Mouse (Mus musculus) lung, embryonic 16.5 days (tissue): ENCODE data around the gene Smarca2. TPM values are rescaled to one million over a fixed set of nuclear protein-coding genes. Genes with fewer than 3 reads are reported as not detected.

Experiments
- ATAC-seq: fragments of 200-750 bp; cut with Nextera tagmentation; 2 replicates; pipeline ENCODE4 v1.8.0; 2017; ENCODE audit warnings: low read depth, mild to moderate bottlenecking, moderate library complexity
- H3K27ac ChIP-seq: fragments of 300-500 bp; sonication (generic); 2 replicates; pipeline ENCODE4 v1.5.1; 2014; ENCODE audit warnings: mild to moderate bottlenecking, control low read depth, low read length
- H3K27me3 ChIP-seq: fragments of 300-500 bp; sonication (generic); 2 replicates; pipeline ENCODE4 v1.6.1; 2014; ENCODE audit warnings: low read depth, low read length, mixed read lengths; ENCODE audit not compliant: control insufficient read depth, insufficient read depth
- H3K36me3 ChIP-seq: fragments of 300-500 bp; sonication (generic); 2 replicates; pipeline ENCODE4 v1.6.1; 2014; ENCODE audit warnings: low read length; ENCODE audit not compliant: control insufficient read depth, insufficient read depth
- H3K4me1 ChIP-seq: fragments of 300-500 bp; sonication (generic); replicated peaks from 2 replicates; pipeline ENCODE4 v1.6.1; 2014; ENCODE audit warnings: low read length, mixed read lengths; ENCODE audit not compliant: control insufficient read depth, insufficient read depth
- H3K4me2 ChIP-seq: fragments of 300-500 bp; sonication (generic); 2 replicates; pipeline ENCODE4 v1.6.1; 2014; ENCODE audit warnings: low read depth, low read length, control low read depth
- H3K4me3 ChIP-seq: fragments of 300-500 bp; sonication (generic); 2 replicates; pipeline ENCODE4 v1.5.1; 2014; ENCODE audit warnings: mild to moderate bottlenecking, low read length, control low read depth
- H3K9ac ChIP-seq: fragments of 300-500 bp; sonication (generic); 2 replicates; pipeline ENCODE4 v1.6.1; 2014; ENCODE audit warnings: low read length, control low read depth
- H3K9me3 ChIP-seq: fragments of 300-500 bp; sonication (generic); 2 replicates; pipeline ENCODE4 v1.6.1; 2016; ENCODE audit warnings: low read length; ENCODE audit not compliant: control insufficient read depth
- WGBS: fragments of 180-500 bp; shearing (Covaris S2); extraction: QIAGEN DNeasy Blood & Tissue Kit; methylation state at CpG from one replicate; pipeline ENCODE4 v1.1.7; 2014; 5-methylcytosine and 5-hydroxymethylcytosine counted together
- polyA plus RNA-seq: library from polyadenylated mRNA; unstranded; fragments of >200 nt; fragmentation: Nextera tagmentation; extraction: Ambion mirVana; gene quantifications from 2 replicates; pipeline ENCODE4 v1.2.1, GENCODE M21; 2015

Gene Smarca2
- polyA plus RNA-seq, 1 experiment from 2014 or later, result 48.1 TPM

DNA sequence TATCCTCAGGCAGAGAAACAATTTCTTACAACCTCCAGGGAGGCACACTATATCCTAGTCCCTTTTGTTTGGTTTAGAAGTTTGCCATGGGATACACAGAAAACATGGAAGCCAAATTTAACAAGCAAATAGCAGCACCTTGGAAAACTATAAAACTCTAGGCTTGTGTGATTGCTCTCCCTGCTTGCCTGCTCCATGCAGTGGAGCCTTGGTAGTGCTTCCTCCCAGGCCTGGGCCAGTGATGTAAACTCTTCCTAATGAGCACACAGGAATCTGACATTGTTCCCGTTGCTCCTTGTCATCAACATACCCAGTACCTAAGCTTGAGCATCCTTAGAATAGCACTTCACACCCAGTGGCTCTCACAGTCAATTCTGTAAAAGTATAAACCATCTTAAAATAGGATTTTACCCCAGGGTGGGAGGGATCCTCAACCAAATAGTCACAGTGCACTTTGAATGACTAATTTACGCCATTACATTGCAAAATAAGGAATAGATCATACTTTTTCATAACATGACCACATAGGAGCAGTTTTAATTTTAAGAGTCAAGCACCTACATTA lies 1.5 kb upstream of the Smarca2 start:
- Histone ChIP-seq H3K4me3 (no peak overlapping the region), H3K4me1 (peaks cover 7% of the 10 kb centered on the region), H3K4me2 (no peak overlapping the region; the same call in 1 of the 2 replicates), H3K27ac (no peak overlapping the region), H3K9ac (no peak overlapping the region), H3K9me3 (no peaks in the 10 kb centered on the region), H3K27me3 (no peaks in the 10 kb centered on the region), H3K36me3 (no peaks in the 10 kb centered on the region)
- 44% methylated on average over 2 of the region's 2 CpGs for WGBS
- ATAC-seq, result no peak

DNA sequence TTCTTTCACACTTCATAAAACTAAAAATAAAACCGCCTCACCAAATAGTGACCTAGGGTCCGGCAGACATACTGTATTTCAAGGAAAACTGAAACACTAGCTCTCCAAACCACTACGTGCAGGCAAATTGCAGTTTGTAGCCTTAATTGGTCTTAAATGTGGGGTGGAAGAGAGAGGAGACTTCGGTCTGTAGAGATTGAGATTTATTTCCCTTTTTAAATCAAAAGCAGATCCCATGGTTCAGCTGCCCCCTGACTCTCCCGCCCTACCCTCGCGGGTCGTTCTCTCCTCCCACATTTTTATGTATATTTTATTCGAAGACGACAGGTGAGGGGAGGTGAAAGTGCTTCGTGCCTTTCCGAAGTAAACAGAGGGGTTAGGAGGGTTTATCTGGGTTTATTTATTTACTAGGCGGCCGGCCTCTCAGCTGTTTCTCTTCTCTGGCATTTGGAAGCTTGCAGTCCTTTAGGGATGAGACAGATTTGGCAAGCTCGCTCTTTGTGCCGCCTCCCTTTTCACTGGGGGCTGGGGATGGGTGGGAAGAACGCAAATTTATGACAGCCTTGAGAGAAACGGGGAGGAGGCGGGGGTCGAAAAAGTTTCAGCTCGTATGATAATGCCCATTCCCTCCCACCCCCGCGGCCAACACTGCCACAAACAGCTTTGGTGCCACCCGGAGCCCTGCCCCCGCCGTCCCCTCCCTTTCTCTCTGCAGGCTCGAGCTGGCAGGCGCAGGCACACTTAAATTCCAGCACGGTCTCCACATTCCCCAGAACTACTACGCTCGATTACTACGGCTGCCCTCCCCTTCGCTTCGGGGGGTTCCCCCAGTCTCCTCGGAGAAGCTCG lies 720 bp upstream of the Smarca2 start:
- H3K27me3 ChIP-seq, result no peaks in the 10 kb centered on the region
- peak overlapping the region; percentile 85 for H3K4me2 ChIP-seq
- H3K4me1 ChIP-seq, result peaks cover 8% of the 10 kb centered on the region
- H3K9ac ChIP-seq, result peak overlapping the region; percentile 77
- 2% methylated on average over 36 of the region's 36 CpGs for WGBS
- ATAC-seq, result peak; percentile 65
- H3K9me3 ChIP-seq, result no peaks in the 10 kb centered on the region
- H3K4me3 ChIP-seq, result peak overlapping the region; percentile 79
- H3K27ac ChIP-seq, result peak overlapping the region; percentile 99
- no peaks in the 10 kb centered on the region for H3K36me3 ChIP-seq

DNA sequence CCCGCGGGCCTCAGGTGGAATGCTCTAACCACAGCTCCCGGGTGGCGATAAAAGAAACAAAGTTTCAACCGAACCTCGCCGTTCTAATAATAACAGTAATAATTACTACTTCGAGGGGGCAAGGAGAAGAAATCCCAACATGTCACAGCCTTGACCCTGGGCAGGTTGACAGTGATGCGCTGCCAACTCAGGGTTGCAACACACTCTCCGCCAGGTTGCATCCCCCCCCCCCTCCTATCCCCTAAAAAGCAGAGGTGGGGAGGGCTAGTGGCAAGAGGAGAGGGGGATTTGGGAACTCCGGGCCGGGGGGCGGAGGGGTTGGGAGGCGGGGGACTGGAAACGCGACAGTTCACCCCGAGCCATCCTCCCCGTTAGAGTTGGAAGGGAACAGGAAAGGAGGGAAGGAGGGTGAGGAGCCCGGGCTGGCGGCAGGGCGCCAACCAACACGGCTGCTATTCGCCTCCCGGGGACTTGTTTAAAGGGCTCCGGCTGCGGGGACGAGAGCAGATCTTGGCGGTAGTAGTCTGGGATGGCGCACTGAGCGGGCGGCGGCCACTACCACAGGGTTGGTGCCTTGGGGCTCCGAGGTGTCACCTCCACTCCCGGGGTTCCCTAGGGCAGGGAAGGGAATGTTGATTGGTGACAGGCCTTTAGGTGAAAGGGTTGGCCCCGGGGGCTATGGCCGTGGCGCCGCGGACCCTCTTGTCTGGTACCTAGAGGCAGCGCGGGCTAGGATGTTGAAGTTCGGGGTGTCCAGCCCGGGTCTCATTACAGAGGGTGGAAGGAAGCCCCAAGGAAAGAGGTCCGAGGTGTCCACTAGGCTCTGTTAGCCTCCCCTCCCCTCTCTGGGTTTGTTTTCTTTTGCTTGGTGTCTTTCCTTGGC lies 829 bp downstream of the Smarca2 start:
- Histone ChIP-seq H3K4me2 (peak overlapping the region; percentile 85), H3K9me3 (no peaks in the 10 kb centered on the region), H3K27ac (peak overlapping the region; percentile 99), H3K4me3 (peak overlapping the region; percentile 79), H3K27me3 (no peaks in the 10 kb centered on the region), H3K4me1 (peaks cover 8% of the 10 kb centered on the region), H3K9ac (peak overlapping the region; percentile 84), H3K36me3 (no peaks in the 10 kb centered on the region)
- WGBS, result 0% methylated on average over 43 of the region's 44 CpGs
- ATAC-seq, result no peak; the same call in 1 of the 2 replicates

DNA sequence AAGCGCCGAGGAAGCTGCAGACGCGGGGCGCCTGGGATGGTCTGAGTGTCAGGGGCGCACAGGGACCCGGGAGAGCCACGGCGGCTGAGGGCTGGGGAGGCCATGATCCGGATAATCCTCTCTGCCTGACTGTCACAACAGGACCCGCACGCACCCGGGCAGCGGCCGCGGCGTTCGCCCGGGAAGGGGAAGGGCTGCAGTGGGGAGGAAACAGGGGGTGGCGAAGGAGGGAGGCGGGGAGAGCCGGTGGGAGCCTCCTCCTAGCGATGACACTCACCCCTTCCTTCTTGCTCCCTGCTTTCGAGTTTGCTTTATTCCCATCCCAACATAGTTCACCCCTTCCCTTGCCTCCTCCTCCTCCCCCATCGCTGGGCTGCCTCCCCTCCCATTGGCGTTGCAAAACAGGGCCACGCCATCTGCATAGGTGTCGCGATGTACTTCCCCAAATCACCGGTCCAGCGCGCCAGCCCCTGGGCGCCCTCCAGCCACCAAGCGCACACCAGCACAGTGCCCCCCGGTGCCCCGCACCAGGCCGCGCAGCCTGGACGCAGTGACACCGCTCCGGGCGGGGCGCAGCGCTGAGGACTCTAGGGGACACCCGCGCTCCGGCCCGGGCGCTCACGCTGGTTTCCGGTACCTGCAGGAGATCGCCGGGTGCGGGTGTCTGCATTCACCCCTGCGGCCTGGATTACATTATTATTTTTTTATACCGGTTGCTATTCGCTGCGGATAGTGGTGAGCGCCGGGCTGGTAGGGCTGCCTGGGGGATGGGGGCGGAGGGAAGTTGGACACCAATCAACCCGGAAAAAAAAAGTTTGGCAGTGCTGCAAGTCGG lies 1.7 kb downstream of the Smarca2 start:
- peak overlapping the region; percentile 84 for H3K9ac ChIP-seq
- H3K27me3 ChIP-seq, result no peaks in the 10 kb centered on the region
- under 1% methylated on average over 56 of the region's 63 CpGs for WGBS
- peak overlapping the region; percentile 85 for H3K4me2 ChIP-seq
- H3K9me3 ChIP-seq, result no peaks in the 10 kb centered on the region
- peak overlapping the region; percentile 79 for H3K4me3 ChIP-seq
- ATAC-seq, result peak; percentile 49
- peak overlapping the region; percentile 99 for H3K27ac ChIP-seq
- peaks cover 8% of the 10 kb centered on the region for H3K4me1 ChIP-seq
- H3K36me3 ChIP-seq, result no peaks in the 10 kb centered on the region

DNA sequence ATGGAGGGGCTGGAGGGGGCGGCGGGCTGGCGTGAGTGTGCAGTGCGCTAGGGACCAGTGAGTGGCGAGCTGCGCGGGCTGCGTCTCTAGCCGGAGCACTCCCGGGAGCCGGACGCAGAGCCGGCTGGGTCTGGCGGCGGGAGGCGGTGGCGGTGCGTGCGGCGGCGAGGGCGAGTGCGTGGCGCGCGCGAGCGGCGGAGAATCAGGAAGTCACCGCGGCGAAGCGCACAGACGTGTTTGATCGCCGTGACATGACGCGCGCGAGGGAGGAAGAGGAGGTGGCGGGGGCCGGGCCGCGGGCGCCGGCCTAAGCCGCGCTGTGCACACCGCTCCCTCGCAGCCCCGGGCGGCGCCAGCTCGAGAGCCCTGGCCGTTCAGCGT lies 2.3 kb downstream of the Smarca2 start:
- Histone ChIP-seq H3K27me3 (no peaks in the 10 kb centered on the region), H3K27ac (peak overlapping the region; percentile 99), H3K9me3 (no peaks in the 10 kb centered on the region), H3K36me3 (no peaks in the 10 kb centered on the region), H3K4me3 (peak overlapping the region; percentile 79), H3K9ac (peak overlapping the region; percentile 84), H3K4me2 (peak overlapping the region; percentile 85), H3K4me1 (peaks cover 8% of the 10 kb centered on the region)
- WGBS, result 0% methylated on average over 15 of the region's 56 CpGs
- ATAC-seq, result peak; percentile 41

DNA sequence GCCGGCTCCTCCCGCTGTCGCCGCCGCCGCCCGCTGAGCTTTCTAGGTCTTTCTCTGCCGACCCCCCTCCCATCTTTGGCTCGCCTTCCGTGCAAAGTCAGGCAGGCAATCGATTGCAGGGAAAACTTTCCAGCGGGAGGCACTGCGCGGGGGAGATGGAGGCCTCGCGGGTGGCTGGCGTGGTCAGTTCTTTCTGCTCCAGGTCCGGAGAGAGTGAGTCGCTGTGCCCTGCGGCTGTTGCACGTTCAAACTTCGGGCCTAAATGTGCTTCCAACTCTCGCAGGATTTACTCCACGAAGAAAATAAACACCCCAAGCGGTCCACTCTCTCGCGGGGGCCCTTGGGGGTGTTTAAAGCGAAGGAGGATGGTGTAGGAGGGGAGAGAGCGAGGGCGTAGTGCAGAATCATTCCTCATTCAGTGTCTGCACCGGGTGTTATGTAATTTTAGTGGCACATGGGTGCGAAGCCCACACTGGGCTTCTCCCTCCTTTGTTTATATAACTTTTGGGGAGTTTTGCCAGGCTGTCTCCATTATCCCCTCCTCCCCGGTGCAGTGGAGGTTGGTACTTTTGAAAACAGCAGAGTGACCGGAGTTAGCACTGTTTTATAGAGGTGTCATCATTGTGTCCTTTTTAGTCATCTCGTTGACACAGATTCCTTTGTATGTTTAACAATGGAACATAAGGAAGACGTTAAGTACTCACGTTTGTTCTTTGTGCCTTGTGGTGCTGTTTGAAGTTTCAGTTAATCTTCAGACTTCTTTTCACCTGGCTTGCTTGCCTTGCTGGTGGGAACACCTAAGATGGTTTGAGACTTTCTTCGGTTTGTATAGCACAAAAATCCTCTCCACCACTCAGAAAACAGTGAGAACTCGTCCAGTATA lies 2.9 kb downstream of the Smarca2 start:
- H3K4me1 ChIP-seq, result peaks cover 10% of the 10 kb centered on the region
- H3K4me3 ChIP-seq, result peak overlapping the region; percentile 79
- H3K9me3 ChIP-seq, result no peaks in the 10 kb centered on the region
- under 1% methylated on average over 39 of the region's 39 CpGs for whole genome bisulfite sequencing
- peak overlapping the region; percentile 85 for H3K4me2 ChIP-seq
- H3K36me3 ChIP-seq, result no peaks in the 10 kb centered on the region
- no peaks in the 10 kb centered on the region for H3K27me3 ChIP-seq
- ATAC-seq, result no peak
- H3K27ac ChIP-seq, result peak overlapping the region; percentile 99
- peak overlapping the region; percentile 84 for H3K9ac ChIP-seq

DNA sequence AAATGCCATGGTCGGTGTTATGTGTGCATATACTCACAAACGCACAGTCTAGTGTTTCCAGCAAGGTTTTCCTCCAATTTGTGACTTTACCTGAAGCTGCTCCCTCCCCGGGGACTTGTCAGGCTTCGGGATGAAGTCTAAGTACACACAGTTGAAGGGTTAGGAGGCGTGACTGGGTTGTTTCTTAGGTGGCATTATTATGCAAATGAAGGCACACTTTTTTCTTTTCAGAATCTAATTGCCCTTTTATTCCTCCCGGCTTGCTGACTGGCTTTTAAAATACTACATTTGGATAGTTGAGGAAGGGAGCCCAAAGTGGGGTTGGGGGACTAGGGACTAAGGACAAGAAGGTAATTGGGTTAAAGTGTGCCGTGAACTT lies 3.6 kb downstream of the Smarca2 start:
- Histone ChIP-seq H3K4me3 (peak overlapping the region; percentile 79), H3K4me1 (peaks cover 10% of the 10 kb centered on the region), H3K4me2 (peak overlapping the region; percentile 85), H3K9me3 (no peaks in the 10 kb centered on the region), H3K27ac (no peak overlapping the region), H3K9ac (peak overlapping the region; percentile 84), H3K27me3 (no peaks in the 10 kb centered on the region), H3K36me3 (no peaks in the 10 kb centered on the region)
- 22% methylated on average over 7 of the region's 7 CpGs for WGBS
- ATAC-seq, result no peak

DNA sequence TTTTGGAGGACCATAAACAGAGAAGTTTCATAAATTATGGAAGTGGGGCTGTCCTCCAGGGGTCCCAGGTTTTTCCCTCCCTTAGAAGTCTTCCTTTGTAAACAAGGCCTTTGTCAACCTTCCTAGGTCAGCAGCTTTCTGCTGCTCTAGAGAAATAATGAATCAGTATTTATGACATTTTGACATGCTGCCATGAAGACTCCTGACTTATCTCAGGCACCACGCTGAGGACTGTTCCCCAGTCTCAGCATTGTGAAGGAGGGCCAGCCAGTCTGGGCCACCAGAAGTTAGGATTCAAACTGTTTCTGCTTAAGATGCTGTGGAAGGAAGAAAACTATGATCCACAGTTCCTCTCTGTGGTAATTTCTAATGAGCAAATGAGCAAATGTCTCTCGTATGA lies 4.8 kb downstream of the Smarca2 start:
- WGBS, result 33% methylated on average over 2 of the region's 2 CpGs
- H3K27me3 ChIP-seq, result no peaks in the 10 kb centered on the region
- H3K4me3 ChIP-seq, result no peak overlapping the region
- no peak overlapping the region for H3K9ac ChIP-seq
- no peaks in the 10 kb centered on the region for H3K9me3 ChIP-seq
- H3K27ac ChIP-seq, result no peak overlapping the region
- no peaks in the 10 kb centered on the region for H3K36me3 ChIP-seq
- H3K4me2 ChIP-seq, result no peak overlapping the region
- peaks cover 10% of the 10 kb centered on the region for H3K4me1 ChIP-seq
- no peak for ATAC-seq
